Mouse (Mus musculus): ENCODE measurements around the gene Pold3.

- TF ChIP-seq CTCF (IDR thresholded peaks at IDR 0.05; ENCODE audit: insufficient read depth, low read depth, low read length) (no peak), POLR2A (IDR thresholded peaks at IDR 0.05; ENCODE audit: insufficient read depth, low read depth, low read length) (no peak)
These were observed 45.1 kb downstream of the Pold3 start for GRCm38 (mm10) chr7:100076296-100076695.

All from olfactory bulb, adult 2 months (tissue).